Mouse (Mus musculus): ENCODE results near the gene Sec23ip. TPM values are rescaled to one million over a fixed set of nuclear protein-coding genes. Genes with fewer than 3 reads are reported as not detected.

The Sec23ip gene
- 83.2 TPM for polyA plus RNA-seq (2017; shearing (Covaris generic))

DNA sequence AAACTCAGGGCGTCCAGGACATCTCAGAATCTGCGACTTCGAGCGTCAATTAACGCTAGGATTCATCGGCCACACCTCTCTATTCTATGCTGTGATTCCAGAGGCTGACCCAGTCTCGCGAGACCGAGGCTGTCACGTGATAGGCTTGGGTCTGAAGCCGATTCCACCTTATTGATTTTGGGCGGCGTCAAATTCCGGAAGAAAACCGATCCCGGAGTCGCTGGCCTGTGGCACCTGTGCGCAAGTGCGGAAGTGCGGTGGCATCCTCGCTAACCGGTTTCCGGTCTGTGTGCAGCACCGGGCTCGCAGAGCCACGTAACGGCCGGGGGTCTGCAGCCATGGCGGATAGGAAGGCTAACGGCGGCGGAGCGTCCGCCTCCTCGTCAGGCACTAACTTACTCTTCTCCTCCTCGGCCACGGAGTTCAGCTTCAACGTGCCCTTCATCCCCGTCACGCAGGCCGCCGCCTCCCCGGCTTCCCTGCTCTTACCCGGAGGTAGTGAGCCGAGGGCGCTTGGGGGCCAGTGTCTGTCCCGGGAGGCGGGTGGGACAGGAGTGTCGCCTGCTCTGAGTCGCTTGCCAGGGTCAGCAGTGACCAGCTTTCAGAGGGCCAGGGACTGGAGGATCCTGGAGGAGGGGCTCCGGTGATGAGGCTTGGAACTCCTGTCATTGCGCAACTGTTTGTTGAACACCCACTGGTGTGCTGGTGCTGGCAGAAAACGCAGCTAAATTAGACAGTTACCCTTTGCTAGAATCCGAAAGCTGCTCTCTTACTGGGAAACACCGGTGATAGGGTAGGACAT, at the start of gene Sec23ip:
Sec23ip (plus strand) TSS at position 260 of the 802 bp plus-strand sequence.

DNA sequence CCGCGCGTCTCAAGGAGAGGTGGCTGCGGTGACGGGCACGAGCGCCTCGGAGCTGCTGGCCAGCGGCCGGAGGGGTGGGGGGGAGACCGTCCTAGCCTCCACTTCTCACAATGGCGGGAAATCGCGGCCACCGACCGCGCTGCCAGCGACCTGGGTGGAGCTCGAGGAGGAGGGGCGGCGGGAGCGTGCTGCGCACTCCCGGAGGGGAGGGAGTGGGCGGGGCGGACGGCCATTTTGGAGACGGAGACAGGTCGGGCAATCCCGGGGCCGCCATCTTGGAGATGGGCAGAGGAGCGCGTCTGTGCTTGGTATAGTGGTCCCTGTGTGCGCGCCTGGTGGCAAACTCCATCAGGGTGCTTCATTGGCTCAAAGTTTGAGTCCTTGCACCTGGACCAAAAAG, 4.4 kb upstream of the Sec23ip start, which contains the start of gene Mcmbp:
Mcmbp (minus strand) TSS at position 162 of the 400 bp plus-strand sequence.

Other genes starting within 250 kb of the Sec23ip start
- gene Bag3, start 221.3 kb upstream of the Sec23ip start, polyA plus RNA-seq (2017; shearing (Covaris generic)): 15.9 TPM
- 79.6 TPM for gene Inpp5f, start 133.6 kb upstream of the Sec23ip start, polyA plus RNA-seq (2017; shearing (Covaris generic))
- gene Mcmbp, start 4.4 kb upstream of the Sec23ip start, polyA plus RNA-seq (2017; shearing (Covaris generic)): 12.7 TPM